Mouse (Mus musculus) kidney, embryonic 14.5 days (tissue): ENCODE results near the gene Mapk14. TPM values are rescaled to one million over a fixed set of nuclear protein-coding genes. Genes with fewer than 3 reads are reported as not detected.

Experiments
- ATAC-seq: fragments of 200-750 bp; cut with Nextera tagmentation; 2 replicates; pipeline ENCODE4 v1.8.0; 2017; ENCODE audit warnings: moderate number of reproducible peaks, mild to moderate bottlenecking, moderate TSS enrichment, moderate library complexity; ENCODE audit not compliant: low FRiP score, low TSS enrichment
- H3K27ac ChIP-seq: fragments of 300-500 bp; sonication (generic); 2 replicates; pipeline ENCODE4 v1.5.1; 2014; ENCODE audit warnings: low read depth, mild to moderate bottlenecking, low read length, moderate library complexity, mixed read lengths
- H3K27me3 ChIP-seq: fragments of 300-500 bp; sonication (generic); 2 replicates; pipeline ENCODE4 v1.6.1; 2014; ENCODE audit warnings: mild to moderate bottlenecking, low read length; ENCODE audit not compliant: control insufficient read depth, insufficient read depth
- H3K36me3 ChIP-seq: fragments of 300-500 bp; sonication (generic); 2 replicates; pipeline ENCODE4 v1.6.1; 2014; ENCODE audit warnings: low read length, mixed read lengths; ENCODE audit not compliant: control insufficient read depth, insufficient read depth
- H3K4me1 ChIP-seq: fragments of 300-500 bp; sonication (generic); 2 replicates; pipeline ENCODE4 v1.6.1; 2014; ENCODE audit warnings: low read length, mixed read lengths; ENCODE audit not compliant: control insufficient read depth, insufficient read depth
- H3K4me2 ChIP-seq: fragments of 300-500 bp; sonication (generic); replicated peaks from 2 replicates; pipeline ENCODE4 v1.6.1; 2014; ENCODE audit warnings: low read depth, mild to moderate bottlenecking, low read length
- H3K4me3 ChIP-seq: fragments of 300-500 bp; sonication (generic); 2 replicates; pipeline ENCODE4 v1.5.1; 2014; ENCODE audit warnings: mild to moderate bottlenecking, low read length
- H3K9ac ChIP-seq: fragments of 300-500 bp; sonication (generic); 2 replicates; pipeline ENCODE4 v1.6.1; 2014; ENCODE audit warnings: low read depth, mild to moderate bottlenecking, low read length, moderate library complexity
- H3K9me3 ChIP-seq: fragments of 300-500 bp; sonication (generic); 2 replicates; pipeline ENCODE4 v1.6.1; 2016; ENCODE audit warnings: low read length; ENCODE audit not compliant: control insufficient read depth
- WGBS: fragments of 180-500 bp; shearing (Covaris S2); extraction: QIAGEN DNeasy Blood & Tissue Kit; methylation state at CpG from one replicate; pipeline ENCODE4 v1.1.7; 2014; 5-methylcytosine and 5-hydroxymethylcytosine counted together
- polyA plus RNA-seq: library from polyadenylated mRNA; unstranded; fragments of >200 nt; fragmentation: Nextera tagmentation; extraction: Ambion mirVana; gene quantifications from 2 replicates; pipeline ENCODE4 v1.2.1, GENCODE M21; 2014

The Mapk14 gene
- polyA plus RNA-seq, 1 experiment from 2014 or later: 61.6 TPM

DNA sequence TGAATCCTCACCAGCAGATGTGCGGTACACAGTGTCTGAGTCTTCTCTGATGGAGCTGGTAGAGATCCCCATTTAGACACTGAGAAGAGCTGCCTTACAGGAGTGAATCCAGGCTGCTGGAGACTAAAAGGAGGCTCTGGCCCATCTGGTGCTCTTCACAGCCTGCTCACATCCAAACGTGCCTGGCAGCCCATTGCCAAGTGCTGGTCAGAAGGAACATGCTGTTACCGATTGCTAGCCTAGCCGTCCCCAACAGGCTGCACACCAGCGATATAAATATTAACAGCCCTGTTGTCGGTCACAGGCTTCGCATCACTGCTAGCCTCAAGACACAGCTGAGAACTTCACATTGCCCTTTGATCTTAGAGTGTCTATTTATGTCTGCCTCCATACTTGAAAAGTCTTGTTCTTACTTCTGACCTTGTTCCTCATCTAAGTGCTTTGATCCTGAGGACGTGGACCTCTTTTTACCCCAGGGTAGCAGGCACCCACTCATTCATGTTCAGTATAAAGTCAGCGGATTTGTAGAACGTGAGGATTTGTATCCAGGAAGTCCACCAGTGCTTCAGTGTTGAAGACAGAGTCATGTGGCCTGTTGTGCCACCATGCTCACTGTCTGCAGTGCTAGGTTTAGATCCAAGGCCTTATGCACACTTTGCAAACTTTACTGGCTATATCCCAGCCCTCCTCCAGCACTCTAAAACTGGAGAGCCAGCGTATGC is 52.2 kb downstream of the Mapk14 start:
- Histone ChIP-seq H3K4me1 (no peaks in the 10 kb centered on the region), H3K27me3 (no peaks in the 10 kb centered on the region), H3K9ac (no peak overlapping the region), H3K36me3 (peaks cover 80% of the 10 kb centered on the region), H3K9me3 (no peaks in the 10 kb centered on the region), H3K4me2 (no peak overlapping the region), H3K27ac (no peak overlapping the region), H3K4me3 (no peak overlapping the region)
- ATAC-seq: no peak
- 93% methylated on average over 11 of the region's 11 CpGs for WGBS

DNA sequence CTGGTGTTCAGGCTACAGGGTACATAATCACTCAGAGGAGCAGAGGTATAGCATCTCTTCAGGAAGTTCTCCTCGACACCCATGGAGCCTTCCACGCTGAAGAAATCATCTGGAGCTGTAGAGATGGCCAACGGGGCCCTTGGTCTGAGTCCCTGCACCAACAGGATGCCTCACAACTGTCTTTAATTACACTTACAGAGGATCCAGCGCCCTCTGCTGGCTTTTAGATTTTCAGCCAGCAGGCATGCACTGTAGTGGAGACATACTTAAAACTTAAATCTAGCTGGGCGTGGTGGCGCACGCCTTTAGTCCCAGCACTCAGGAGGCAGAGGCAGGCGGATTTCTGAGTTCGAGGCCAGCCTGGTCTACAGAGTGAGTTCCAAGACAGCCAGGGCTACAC is 52.8 kb downstream of the Mapk14 start:
- no peak overlapping the region for H3K27ac ChIP-seq
- no peak for ATAC-seq
- H3K27me3 ChIP-seq: no peaks in the 10 kb centered on the region
- no peak overlapping the region for H3K4me2 ChIP-seq
- WGBS: 94% methylated on average over 9 of the region's 9 CpGs
- H3K9ac ChIP-seq: no peak overlapping the region
- H3K4me1 ChIP-seq: no peaks in the 10 kb centered on the region
- no peak overlapping the region for H3K4me3 ChIP-seq
- H3K36me3 ChIP-seq: peaks cover 85% of the 10 kb centered on the region
- H3K9me3 ChIP-seq: no peaks in the 10 kb centered on the region

- no peak overlapping the region for H3K27ac ChIP-seq
- no peak overlapping the region for H3K4me3 ChIP-seq
- no peaks in the 10 kb centered on the region for H3K27me3 ChIP-seq
- no peaks in the 10 kb centered on the region for H3K9me3 ChIP-seq
- WGBS: 85% methylated on average over 6 of the region's 6 CpGs
- H3K9ac ChIP-seq: no peak overlapping the region
- no peak overlapping the region for H3K4me2 ChIP-seq
- H3K36me3 ChIP-seq: peaks cover 69% of the 10 kb centered on the region
- H3K4me1 ChIP-seq: no peaks in the 10 kb centered on the region
- ATAC-seq: no peak
Observed at GRCm38 (mm10) chr17:28745773-28746172, 54.6 kb downstream of the Mapk14 start.

- Histone ChIP-seq H3K4me2 (no peak overlapping the region), H3K4me1 (no peaks in the 10 kb centered on the region), H3K27ac (no peak overlapping the region), H3K9me3 (no peaks in the 10 kb centered on the region), H3K9ac (no peak overlapping the region), H3K27me3 (no peaks in the 10 kb centered on the region), H3K4me3 (no peak overlapping the region), H3K36me3 (peaks cover 51% of the 10 kb centered on the region)
- ATAC-seq: no peak
- 94% methylated on average over 4 of the region's 4 CpGs for WGBS
Observed at GRCm38 (mm10) chr17:28748001-28748400, 56.9 kb downstream of the Mapk14 start.

GRCm38 (mm10) chr17:28750580-28750979 is 59.5 kb downstream of the Mapk14 start:
- H3K4me2 ChIP-seq: no peak overlapping the region
- no peak overlapping the region for H3K9ac ChIP-seq
- H3K9me3 ChIP-seq: no peaks in the 10 kb centered on the region
- peaks cover 28% of the 10 kb centered on the region for H3K36me3 ChIP-seq
- no peak overlapping the region for H3K4me3 ChIP-seq
- no peak for ATAC-seq
- H3K27ac ChIP-seq: no peak overlapping the region
- WGBS: 74% methylated on average over 6 of the region's 6 CpGs
- no peaks in the 10 kb centered on the region for H3K27me3 ChIP-seq
- H3K4me1 ChIP-seq: no peaks in the 10 kb centered on the region

DNA sequence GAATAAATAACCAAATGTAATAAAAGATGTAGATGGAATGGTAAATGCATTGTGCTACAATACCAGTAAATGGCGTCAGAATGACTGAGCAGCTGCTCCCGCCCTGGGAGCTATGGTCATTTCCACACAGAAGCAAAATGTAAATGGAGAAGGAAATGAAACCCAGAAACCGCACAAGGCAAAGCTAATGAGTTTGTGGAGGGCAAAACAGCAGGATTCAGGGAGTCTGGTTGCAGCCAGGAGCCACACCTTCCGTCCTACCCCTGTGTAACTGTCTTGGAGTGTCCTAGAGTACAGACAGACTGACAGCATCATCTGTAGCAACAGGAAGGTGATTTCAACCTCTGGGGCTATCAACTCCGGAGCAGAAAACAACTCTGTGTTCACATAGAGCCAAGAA is 65.3 kb downstream of the Mapk14 start:
- Histone ChIP-seq H3K4me2 (no peak overlapping the region), H3K9me3 (no peaks in the 10 kb centered on the region), H3K27ac (no peak overlapping the region), H3K4me3 (no peak overlapping the region), H3K27me3 (no peaks in the 10 kb centered on the region), H3K4me1 (no peaks in the 10 kb centered on the region), H3K9ac (no peak overlapping the region), H3K36me3 (no peaks in the 10 kb centered on the region)
- WGBS: 54% methylated on average over 5 of the region's 5 CpGs
- ATAC-seq: no peak

GRCm38 (mm10) chr17:28757470-28757869 is 66.3 kb downstream of the Mapk14 start:
- Histone ChIP-seq H3K4me3 (no peak overlapping the region), H3K4me2 (no peak overlapping the region), H3K9me3 (no peaks in the 10 kb centered on the region), H3K9ac (no peak overlapping the region), H3K27me3 (no peaks in the 10 kb centered on the region), H3K27ac (no peak overlapping the region), H3K36me3 (no peaks in the 10 kb centered on the region), H3K4me1 (no peaks in the 10 kb centered on the region)
- WGBS: 75% methylated on average over 2 of the region's 2 CpGs
- no peak for ATAC-seq

- no peak overlapping the region for H3K4me3 ChIP-seq
- no peaks in the 10 kb centered on the region for H3K9me3 ChIP-seq
- H3K4me1 ChIP-seq: no peaks in the 10 kb centered on the region
- no peak overlapping the region for H3K27ac ChIP-seq
- no peak for ATAC-seq
- no peaks in the 10 kb centered on the region for H3K36me3 ChIP-seq
- H3K27me3 ChIP-seq: no peaks in the 10 kb centered on the region
- no peak overlapping the region for H3K4me2 ChIP-seq
- no peak overlapping the region for H3K9ac ChIP-seq
- WGBS: 62% methylated on average over 8 of the region's 8 CpGs
Observed at GRCm38 (mm10) chr17:28760736-28761312, 69.7 kb downstream of the Mapk14 start.

GRCm38 (mm10) chr17:28761871-28762270 is 70.7 kb downstream of the Mapk14 start:
- ATAC-seq: 0 out of 2 replicates have a peak, but pooled peaks have one; percentile 24
- H3K4me2 ChIP-seq: no peak overlapping the region
- H3K4me3 ChIP-seq: no peak overlapping the region
- no peak overlapping the region for H3K9ac ChIP-seq
- no peaks in the 10 kb centered on the region for H3K9me3 ChIP-seq
- no peaks in the 10 kb centered on the region for H3K4me1 ChIP-seq
- no peak overlapping the region for H3K27ac ChIP-seq
- 18% methylated on average over 3 of the region's 3 CpGs for WGBS
- no peaks in the 10 kb centered on the region for H3K27me3 ChIP-seq
- no peaks in the 10 kb centered on the region for H3K36me3 ChIP-seq
